Comparison of ENCODE assay signal across 11 mouse cellular contexts in genomic region chr8:126914609-126915375, GRCm38 (mm10). TPM values are rescaled to one million over a fixed set of nuclear protein-coding genes. Genes with fewer than 3 reads are reported as not detected.
DNase-seq lines count a peak whose midpoint lies in the region; ATAC-seq and TF ChIP-seq lines count a peak whose summit lies in the region.
"Had no signal": no experiment of that assay in that cellular context is flagged by ENCODE, and none has a peak within 500 bp of the region (broad histone marks: within the 10 kb centered on the region; RNA-seq: fewer than 3 reads in every experiment).

No protein-coding gene starts in this region.

- H3K4me1 ChIP-seq in hindbrain, embryonic 12.5 days, result peaks cover 21% of the 10 kb centered on the region
- H3K4me1 ChIP-seq in hindbrain, postnatal 0 days (ENCODE audit: insufficient read depth, low read length), result peaks cover 18% of the 10 kb centered on the region
- H3K4me1 ChIP-seq in midbrain, embryonic 13.5 days (replicated peaks), result peaks cover 14% of the 10 kb centered on the region; the same call in 1 of the 2 replicates
- H3K4me1 ChIP-seq in midbrain, embryonic 11.5 days (ENCODE audit: control insufficient read depth, insufficient read depth, low read length), result no peaks in the 10 kb centered on the region; the same call in 1 of the 2 replicates

- intact Hi-C loops in left cerebral cortex, postnatal 4 days (cut with DNase I), result no loop called here

- no peak overlapping the region for H3K4me3 ChIP-seq in hindbrain, embryonic 12.5 days
- H3K4me3 ChIP-seq in hindbrain, postnatal 0 days (ENCODE audit: low read length), result no peak overlapping the region
- no peak overlapping the region for H3K4me3 ChIP-seq in midbrain, embryonic 13.5 days (replicated peaks)
- no peak overlapping the region for H3K4me3 ChIP-seq in midbrain, embryonic 11.5 days (ENCODE audit: low read depth, low read length)

- no peak for TF ChIP-seq CTCF in hindbrain, postnatal 0 days (IDR thresholded peaks at IDR 0.05; ENCODE audit: low read depth)

- H3K9me3 ChIP-seq in hindbrain, embryonic 12.5 days (replicated peaks), result no peaks in the 10 kb centered on the region
- no peaks in the 10 kb centered on the region for H3K9me3 ChIP-seq in hindbrain, postnatal 0 days (ENCODE audit: low read length)
- H3K9me3 ChIP-seq in midbrain, embryonic 13.5 days, result no peaks in the 10 kb centered on the region
- no peaks in the 10 kb centered on the region for H3K9me3 ChIP-seq in midbrain, embryonic 11.5 days (ENCODE audit: control insufficient read depth, low read length)

- H3K4me2 ChIP-seq in hindbrain, embryonic 12.5 days (replicated peaks), result no peak overlapping the region
- no peak overlapping the region for H3K4me2 ChIP-seq in hindbrain, postnatal 0 days (ENCODE audit: low read depth, low read length)
- H3K4me2 ChIP-seq in midbrain, embryonic 13.5 days (replicated peaks), result no peak overlapping the region
- no peak overlapping the region for H3K4me2 ChIP-seq in midbrain, embryonic 11.5 days
- H3K4me2 ChIP-seq: lung, embryonic 14.5 days had no signal

- peak overlapping the region; percentile 8; the same call in 1 of the 2 replicates for H3K27ac ChIP-seq in hindbrain, embryonic 12.5 days
- H3K27ac ChIP-seq in hindbrain, postnatal 0 days, result no peak overlapping the region
- H3K27ac ChIP-seq in midbrain, embryonic 13.5 days, result no peak overlapping the region
- no peak overlapping the region for H3K27ac ChIP-seq in midbrain, embryonic 11.5 days (ENCODE audit: low read depth, low read length)
- H3K27ac ChIP-seq: stomach, postnatal 0 days had no signal

- ATAC-seq in hindbrain, embryonic 12.5 days (ENCODE audit: low FRiP score), result 0 out of 2 replicates have a peak, but pooled peaks have one; percentile 33
- no peak for ATAC-seq in hindbrain, postnatal 0 days
- ATAC-seq in midbrain, embryonic 13.5 days, result 0 out of 2 replicates have a peak, but pooled peaks have one; percentile 11
- no peak for ATAC-seq in midbrain, embryonic 11.5 days (ENCODE audit: low FRiP score)

- H3K9ac ChIP-seq in hindbrain, embryonic 12.5 days, result no peak overlapping the region
- no peak overlapping the region for H3K9ac ChIP-seq in hindbrain, postnatal 0 days (replicated peaks; ENCODE audit: low read length)
- no peak overlapping the region; the same call in 1 of the 2 replicates for H3K9ac ChIP-seq in midbrain, embryonic 13.5 days (replicated peaks)
- no peak overlapping the region for H3K9ac ChIP-seq in midbrain, embryonic 11.5 days (ENCODE audit: low read length)
- H3K9ac ChIP-seq: lung, embryonic 14.5 days had no signal

- peak; percentile 34 to 37 for DNase-seq in cerebellum, postnatal 10 days
- no peak for DNase-seq in cerebellum, adult 11-12 months
- DNase-seq in hindbrain, postnatal 0 days (ENCODE audit: low spot score), result no peak
- DNase-seq in midbrain, embryonic 11.5 days (ENCODE audit: low spot score, missing footprints), result no peak
- no peak for DNase-seq in left cerebral cortex, postnatal 4 days
- DNase-seq in layer of hippocampus, postnatal 25 days (ENCODE audit: extremely low spot score in 1 of 2, low spot score in 1 of 2), result no peak
- DNase-seq: cerebellum, postnatal 36 days; lung, embryonic 14.5 days had no signal

- H3K36me3 ChIP-seq in hindbrain, embryonic 12.5 days, result no peaks in the 10 kb centered on the region
- no peaks in the 10 kb centered on the region for H3K36me3 ChIP-seq in hindbrain, postnatal 0 days (ENCODE audit: insufficient read depth, low read length)
- no peaks in the 10 kb centered on the region for H3K36me3 ChIP-seq in midbrain, embryonic 13.5 days
- H3K36me3 ChIP-seq in midbrain, embryonic 11.5 days (ENCODE audit: control insufficient read depth, insufficient read depth, low read length), result no peaks in the 10 kb centered on the region

- 36% methylated on average over 10 of the region's 10 CpGs for WGBS in hindbrain, embryonic 12.5 days
- 27% methylated on average over 10 of the region's 10 CpGs for WGBS in hindbrain, postnatal 0 days
- 48% methylated on average over 10 of the region's 10 CpGs for WGBS in midbrain, embryonic 13.5 days
- 51% methylated on average over 10 of the region's 10 CpGs for WGBS in midbrain, embryonic 11.5 days

- H3K27me3 ChIP-seq in hindbrain, embryonic 12.5 days, result no peaks in the 10 kb centered on the region
- no peaks in the 10 kb centered on the region for H3K27me3 ChIP-seq in hindbrain, postnatal 0 days (ENCODE audit: insufficient read depth, low read length)
- H3K27me3 ChIP-seq in midbrain, embryonic 13.5 days, result no peaks in the 10 kb centered on the region
- H3K27me3 ChIP-seq in midbrain, embryonic 11.5 days (ENCODE audit: control insufficient read depth, insufficient read depth, low read length), result no peaks in the 10 kb centered on the region

RNA-seq across cellular contexts. Expression of gene Tomm20, which starts 30.9 kb away (rescaled TPM):
- 181 and 182 TPM in 2 replicates for polyA plus RNA-seq in hindbrain, embryonic 12.5 days (2016; fragmentation: Nextera tagmentation; extraction: Ambion mirVana)
- total RNA-seq in hindbrain, postnatal 0 days (2014; rRNA removed), result 125 and 141 TPM in 2 replicates
- 224 and 232 TPM in 2 replicates for polyA plus RNA-seq in hindbrain, postnatal 0 days (2015; fragmentation: Nextera tagmentation; extraction: Ambion mirVana)
- polyA plus RNA-seq in midbrain, embryonic 13.5 days (2015; fragmentation: Nextera tagmentation; extraction: Ambion mirVana), result 198 and 207 TPM in 2 replicates
- 239 and 240 TPM in 2 replicates for polyA plus RNA-seq in midbrain, embryonic 11.5 days (2014; fragmentation: Nextera tagmentation; extraction: Ambion mirVana)
- total RNA-seq in left cerebral cortex, postnatal 4 days (2021), result 100 to 1,000 TPM; 134 to 136 TPM
- 100 to 1,000 TPM; 180 to 206 TPM for total RNA-seq in layer of hippocampus, postnatal 25 days (2021)

RNA-seq across cellular contexts. Expression of gene Rbm34, which starts 56.1 kb away (rescaled TPM):
- 31.4 and 34.1 TPM in 2 replicates for polyA plus RNA-seq in hindbrain, embryonic 12.5 days (2016; fragmentation: Nextera tagmentation; extraction: Ambion mirVana)
- total RNA-seq in hindbrain, postnatal 0 days (2014; rRNA removed), result 9.8 and 10.4 TPM in 2 replicates
- 28.3 and 29.0 TPM in 2 replicates for polyA plus RNA-seq in hindbrain, postnatal 0 days (2015; fragmentation: Nextera tagmentation; extraction: Ambion mirVana)
- polyA plus RNA-seq in midbrain, embryonic 13.5 days (2015; fragmentation: Nextera tagmentation; extraction: Ambion mirVana), result 26.5 and 29.6 TPM in 2 replicates
- polyA plus RNA-seq in midbrain, embryonic 11.5 days (2014; fragmentation: Nextera tagmentation; extraction: Ambion mirVana), result 32.0 and 38.4 TPM in 2 replicates
- total RNA-seq in left cerebral cortex, postnatal 4 days (2021), result 10 to 100 TPM; 18.8 to 19.5 TPM
- total RNA-seq in layer of hippocampus, postnatal 25 days (2021), result 10 to 100 TPM; 12.8 to 13.6 TPM

Comparison
In these comparisons a context has a peak if more than half of its experiments do, and no peak if none do; other contexts are left out.
1. DNase-seq: peak in cerebellum, postnatal 10 days (2 of 2); none in cerebellum, adult 11-12 months (single experiment), hindbrain, postnatal 0 days (single experiment), midbrain, embryonic 11.5 days (single experiment), left cerebral cortex, postnatal 4 days (single experiment) and layer of hippocampus, postnatal 25 days (0 of 2).
2. ATAC-seq: peak in hindbrain, embryonic 12.5 days (single experiment) and midbrain, embryonic 13.5 days (single experiment); none in hindbrain, postnatal 0 days (single experiment) and midbrain, embryonic 11.5 days (single experiment).